Mouse (Mus musculus): ENCODE data around the gene Pxt1.
A peak's percentile ranks its signal among the peaks of the same experiment; 100 is the strongest.
"Not testable (repeated sequence)": the region's sequence is repeated elsewhere in the genome, so short reads cannot be mapped to it uniquely, and the experiment has no call there.

Gene Pxt1

DNA sequence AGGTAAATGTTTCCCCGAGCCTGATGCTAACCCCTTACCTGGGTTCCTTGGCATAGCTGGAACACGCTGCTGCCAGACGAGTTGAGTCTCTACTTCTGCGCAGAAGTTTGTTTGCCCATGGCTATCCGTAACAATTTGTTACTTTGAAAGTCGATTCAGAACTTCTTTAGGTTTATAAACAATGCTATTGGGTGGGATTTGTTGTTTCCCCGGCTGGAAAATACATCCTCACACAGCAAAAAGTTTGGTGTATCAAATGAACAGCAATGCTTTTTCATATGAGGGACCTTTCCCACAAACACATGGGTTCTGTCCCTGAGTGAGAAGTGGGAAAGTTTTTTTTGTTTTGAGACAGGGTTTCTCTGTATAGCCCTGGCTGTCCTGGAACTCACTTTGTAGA lies at the start of gene Pxt1:
Gene Pxt1, minus strand, starts transcription at position 101 of the 400 bp plus-strand sequence.
- no peak for DNase-seq

DNA sequence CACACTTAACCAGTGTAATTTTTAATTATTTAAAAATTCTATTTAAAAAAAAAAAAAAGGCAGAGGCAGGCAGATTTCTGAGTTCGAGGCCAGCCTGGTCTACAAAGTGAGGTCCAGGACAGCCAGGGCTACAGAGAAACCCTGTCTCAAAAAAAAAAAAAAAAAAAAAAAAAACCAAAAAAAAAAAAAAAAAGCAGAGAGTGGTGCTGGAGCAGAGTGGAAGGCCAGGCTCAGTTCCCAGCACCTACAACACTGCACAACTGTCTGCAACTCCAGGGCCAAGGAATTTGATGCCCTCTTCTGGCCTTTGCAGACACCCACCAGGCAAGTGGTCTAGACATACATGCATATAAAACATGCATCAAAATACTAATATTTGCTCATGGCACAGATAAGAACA lies 49.4 kb upstream of the Pxt1 start:
- DNase-seq = not testable (repeated sequence)

DNA sequence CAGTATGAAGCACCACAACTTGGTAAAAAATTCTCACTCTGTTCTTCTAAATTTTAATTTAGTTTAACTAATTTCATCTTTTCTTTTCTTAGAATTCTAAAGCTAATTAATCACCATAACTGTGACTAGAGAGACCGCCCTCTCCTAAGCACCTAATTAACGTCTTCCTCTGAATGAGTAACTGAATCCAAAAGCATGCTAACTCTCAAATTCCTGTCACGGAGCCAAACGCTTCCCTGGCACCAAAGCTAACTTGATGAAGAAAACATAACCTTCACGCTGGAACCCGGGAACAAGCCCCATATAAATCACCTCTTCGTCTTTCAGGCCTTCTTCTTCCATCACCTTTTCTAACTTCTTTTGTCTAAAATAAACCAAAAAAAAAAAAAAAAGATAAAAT lies 48.5 kb upstream of the Pxt1 start:
- DNase-seq = no peak

DNA sequence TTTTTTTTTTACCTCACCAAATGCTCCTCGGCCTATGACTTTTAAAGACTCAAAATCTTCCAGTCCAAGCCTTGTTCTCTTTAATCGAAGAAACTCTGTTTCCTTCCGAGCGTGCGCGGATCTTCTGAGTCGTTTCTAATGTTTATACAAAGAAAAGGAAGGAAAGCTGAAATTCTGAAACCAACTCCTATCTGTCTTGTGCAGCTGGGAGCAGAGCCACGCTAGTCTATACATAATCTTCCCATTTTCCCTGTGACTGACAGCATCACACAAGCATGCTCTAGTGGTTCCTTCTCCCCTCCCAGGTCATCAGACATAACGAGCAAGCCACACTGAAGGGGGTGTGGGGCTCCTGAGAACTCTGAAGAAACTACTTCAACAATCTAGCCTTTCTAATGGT lies 47.6 kb upstream of the Pxt1 start:
- DNase-seq = no peak

DNA sequence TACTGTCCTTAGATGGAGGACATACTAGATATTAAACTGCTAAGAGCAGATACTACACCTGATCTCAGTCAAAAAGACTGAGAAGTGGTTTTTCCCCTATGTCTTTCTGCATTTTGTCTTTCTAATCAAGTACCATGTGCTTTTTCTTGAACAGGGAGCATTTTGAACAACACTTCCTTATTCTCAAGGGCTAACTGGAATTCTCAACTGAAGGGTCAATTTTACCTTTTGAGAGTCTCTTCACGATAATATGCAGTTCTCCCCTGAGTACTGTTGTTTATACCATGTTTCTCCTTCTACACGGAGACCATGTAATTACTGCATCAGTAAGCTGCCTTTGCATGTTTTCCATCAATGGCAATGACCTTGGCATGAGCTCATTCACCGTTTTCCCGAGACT lies 46.4 kb upstream of the Pxt1 start:
- no peak for DNase-seq

DNA sequence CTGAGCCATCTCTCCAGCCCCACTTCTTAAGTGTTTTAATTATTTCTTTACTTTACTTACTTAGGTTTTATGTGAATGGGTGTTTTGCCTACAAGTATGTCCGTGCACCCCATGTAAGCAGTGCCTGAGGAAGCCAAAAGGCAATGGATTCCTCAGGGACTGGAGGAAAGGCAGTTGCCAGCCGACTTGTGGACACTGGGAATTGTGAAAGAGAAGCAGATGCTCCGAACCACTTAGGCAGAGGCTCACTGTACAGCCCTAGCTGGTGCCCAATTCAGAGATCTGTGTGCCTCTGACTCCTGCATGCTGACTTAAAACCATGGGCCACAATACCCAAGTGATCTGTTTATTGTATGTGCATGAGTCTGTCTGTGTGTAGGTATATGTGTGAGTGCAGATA lies 45.4 kb upstream of the Pxt1 start:
- no peak for DNase-seq

DNA sequence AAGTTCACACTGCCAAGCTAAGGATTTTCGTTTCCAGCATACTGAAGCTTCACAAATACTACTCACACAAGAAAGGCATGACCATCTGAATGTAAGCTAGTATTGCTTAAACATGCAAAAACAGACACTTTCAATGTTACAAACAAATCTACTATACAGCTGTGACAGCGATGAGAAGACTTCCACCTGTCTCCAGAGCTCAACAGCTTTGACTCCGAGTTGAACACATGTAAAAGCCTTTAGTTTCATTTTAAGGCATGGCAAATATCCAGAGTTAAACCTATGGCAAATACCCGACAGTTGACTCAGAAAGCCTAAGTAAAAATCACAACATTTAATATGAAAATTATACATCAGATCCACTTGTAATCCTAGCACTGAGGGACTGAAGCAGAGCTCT lies 44.7 kb upstream of the Pxt1 start:
- no peak for DNase-seq

DNA sequence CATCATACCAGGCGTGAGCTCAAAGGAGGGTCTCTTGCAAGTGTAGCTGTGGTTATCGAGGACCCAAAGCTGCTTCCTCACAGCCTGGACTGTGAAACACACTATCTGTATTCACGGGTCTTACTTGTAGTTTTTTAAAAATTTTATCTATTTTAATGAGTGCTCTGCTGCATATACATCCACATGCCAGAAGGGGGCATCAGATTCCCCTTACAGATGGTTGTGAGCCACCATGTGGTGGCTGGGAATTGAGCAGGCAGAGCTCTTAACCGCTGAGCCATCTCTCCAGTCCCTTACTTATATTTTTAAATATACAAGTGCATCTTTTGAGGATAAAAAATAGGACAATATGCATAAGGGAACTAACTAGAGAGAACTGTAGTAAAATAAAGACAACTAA lies 44.1 kb upstream of the Pxt1 start:
- no peak for DNase-seq

DNA sequence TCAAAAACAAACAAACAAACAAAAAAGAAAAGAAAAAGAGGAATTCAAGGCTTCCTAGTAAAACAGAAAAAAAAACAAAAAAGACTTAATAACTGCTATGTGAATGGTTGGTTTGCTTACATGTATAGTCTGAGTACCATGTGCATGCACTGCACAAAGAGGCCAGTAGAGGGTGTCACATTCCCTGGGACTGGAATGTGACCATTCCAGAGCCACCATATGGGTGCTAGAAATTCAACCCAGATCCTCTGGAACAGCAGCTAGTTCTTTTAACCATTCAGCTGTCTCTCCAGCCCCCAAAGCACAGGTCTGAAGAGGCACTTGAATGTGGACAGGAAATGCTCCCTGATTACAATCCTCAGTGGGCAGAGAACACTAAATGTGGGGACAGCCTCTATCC lies 43.2 kb upstream of the Pxt1 start:
- no peak for DNase-seq

DNA sequence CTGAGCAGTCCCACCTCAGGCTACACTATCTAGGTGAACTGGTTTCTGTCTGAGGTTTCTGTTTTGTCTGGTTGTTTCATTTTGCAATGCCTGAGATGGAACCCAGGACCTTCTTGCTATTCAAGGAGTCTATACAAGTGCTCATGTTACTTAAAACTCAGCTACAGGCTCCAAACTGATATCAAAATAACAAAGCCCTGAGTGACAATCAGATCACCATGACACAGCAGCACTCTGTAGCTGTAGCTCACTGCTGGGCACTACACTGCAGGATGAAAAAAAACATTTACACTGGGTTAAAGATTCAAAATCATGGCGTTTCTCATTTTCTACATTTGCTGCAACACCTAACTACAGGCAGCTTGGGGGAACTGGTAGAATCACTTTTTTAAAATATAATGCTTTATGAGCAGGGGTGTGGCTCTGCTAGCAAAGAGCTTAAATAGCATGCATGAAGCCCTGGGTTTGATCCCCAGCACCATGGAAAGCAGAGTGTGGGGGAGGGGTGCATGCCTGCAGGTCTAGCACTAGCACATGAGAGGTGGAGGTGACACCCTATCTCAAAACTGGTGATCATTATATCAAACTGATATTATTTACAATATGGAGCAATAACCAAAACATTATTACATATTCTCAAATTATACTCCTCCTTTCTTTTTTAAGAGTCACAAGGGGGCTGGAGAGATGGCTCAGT lies 41.2 kb upstream of the Pxt1 start:
- DNase-seq = no peak

DNA sequence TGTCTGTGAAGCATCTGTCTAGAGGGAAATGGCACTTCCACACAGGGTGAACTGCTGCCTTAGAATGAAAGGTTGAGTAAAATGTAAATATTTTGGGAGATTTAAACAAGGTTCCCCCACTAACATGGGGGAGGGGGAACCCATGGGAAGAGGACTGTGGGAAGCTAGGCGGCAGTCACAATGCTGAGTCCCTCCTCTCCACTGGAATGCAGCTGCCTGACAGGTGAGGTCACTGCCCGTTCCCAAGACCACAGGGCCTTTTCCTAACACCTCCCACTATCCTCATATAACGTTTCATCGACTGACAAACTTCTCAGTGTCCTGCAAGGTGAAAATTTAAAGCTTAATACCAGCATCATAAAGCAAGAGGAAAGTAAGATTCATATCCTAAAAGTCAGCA lies 39.0 kb upstream of the Pxt1 start:
- DNase-seq = no peak

DNA sequence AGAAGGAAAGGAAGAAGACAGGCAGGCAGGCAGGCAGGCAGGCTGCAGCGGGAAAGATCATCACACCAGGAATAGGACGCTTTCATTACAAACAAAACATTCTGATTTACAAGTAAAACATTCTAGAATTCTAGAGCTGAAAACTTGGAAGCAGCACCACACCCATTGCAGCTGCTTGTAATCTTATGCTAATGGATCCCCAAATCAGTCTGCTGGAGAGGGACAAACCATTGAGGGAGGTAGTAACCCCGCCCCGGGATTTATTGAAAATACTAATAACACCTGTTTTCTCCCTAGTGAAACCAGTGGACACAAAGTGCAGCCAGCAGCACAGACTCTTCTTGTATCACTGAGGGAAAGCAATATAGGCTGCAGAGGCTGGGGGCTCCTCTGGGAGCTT lies 37.4 kb upstream of the Pxt1 start:
- no peak for DNase-seq

DNA sequence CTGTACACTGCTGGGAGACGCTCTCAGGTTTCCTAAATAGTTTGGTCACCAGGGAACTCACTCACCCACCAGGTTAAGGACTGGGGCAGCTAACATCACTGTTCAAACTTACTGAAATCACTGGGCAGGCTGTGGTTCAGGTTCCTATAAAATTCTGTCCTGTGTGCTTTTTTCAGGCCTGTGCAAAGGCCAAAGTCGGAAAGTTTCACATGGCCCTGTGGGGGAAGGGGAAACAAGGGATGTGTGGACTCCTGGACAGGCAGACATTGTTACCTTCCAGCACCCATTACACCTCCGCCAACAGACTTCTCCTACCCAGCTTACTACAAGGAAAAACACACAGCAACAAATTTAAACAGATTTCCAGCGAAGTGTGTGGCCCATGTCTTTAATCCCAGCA lies 35.5 kb upstream of the Pxt1 start:
- DNase-seq = no peak

DNA sequence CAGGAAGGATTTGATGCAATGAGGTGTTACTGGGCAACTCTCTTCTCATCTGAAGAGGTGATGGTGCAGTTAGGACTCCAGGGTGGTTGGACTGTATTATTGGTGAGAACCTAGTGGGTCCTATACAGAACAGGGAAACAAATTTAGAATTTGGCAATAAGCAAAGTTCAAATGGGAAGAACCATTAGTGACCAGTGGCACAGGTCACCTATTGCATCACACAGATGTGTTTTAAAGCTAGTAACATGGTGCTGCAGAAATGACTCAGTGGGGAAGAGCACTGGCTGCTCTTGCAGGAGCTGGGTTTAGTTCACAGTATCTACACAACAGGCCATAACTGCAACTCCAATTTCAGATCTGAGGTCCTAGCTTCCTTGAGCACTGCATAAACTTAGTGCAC lies 26.5 kb upstream of the Pxt1 start:
- DNase-seq = no peak

DNA sequence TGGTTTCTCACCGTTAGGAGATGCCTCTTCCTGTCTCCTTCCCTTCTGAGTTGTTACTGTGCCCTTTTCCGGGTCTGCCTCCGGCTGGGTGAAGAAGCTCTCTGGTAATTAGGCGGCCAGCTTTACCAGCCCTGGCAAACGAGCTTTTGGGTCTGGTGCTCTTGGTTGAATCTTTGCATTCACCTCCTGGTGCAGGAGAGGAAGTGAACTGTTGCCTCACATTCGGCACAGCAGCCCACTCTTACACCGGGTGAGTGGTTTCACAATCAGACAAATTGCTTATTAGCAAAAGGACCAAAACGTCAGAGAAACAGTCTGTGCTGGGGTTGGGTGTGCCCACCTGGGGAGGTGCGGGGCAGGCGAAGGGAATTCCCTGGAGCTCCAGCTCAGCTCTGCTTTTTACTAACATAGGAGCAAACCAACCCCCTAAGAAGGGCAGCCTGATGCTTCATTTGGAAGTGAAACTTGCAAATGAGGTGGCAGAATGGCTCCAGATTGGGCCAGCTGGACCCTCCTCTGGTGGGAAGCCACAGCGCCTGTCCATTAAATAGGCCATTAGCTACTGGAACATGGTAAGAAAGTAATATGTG lies 23.5 kb upstream of the Pxt1 start:
- no peak for DNase-seq

DNA sequence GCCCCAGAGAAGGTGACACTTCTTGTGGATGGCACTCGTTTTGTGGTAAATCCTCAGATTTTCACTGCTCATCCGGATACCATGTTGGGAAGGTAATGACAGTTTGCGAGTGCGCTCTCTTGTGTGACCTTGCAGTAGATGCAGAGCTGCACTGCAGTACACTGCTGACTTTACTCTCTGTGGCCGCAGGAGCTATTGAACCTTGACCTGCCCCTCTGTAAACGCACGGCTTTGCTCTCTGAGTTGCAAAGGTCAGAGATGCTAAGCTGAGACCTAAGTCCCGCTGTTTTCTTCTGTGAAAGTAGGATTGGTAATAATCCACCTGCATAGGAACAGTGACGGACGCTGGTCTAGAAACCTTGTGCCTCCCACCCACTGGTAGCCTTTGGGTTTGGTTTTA lies 18.0 kb upstream of the Pxt1 start:
- DNase-seq = no peak

DNA sequence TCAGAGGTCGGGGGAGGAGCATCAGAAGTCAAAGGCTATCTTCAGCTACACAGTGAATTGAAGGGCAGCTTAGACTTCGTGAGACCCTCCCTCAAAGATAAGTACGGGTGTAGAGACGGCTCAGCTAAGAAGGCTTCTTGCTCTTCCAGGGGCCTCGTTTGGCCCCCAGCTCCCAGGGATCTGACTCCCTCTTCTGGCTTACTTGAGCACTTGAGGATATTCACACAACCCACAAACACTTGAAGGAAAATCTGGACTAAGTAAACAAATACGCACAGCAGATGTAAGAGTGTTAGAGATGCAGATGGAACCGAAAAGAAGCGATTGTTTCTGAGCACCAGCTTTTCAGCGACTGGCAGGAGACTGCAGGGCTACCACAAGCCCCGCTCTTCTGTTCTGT lies 17.0 kb upstream of the Pxt1 start:
- no peak for DNase-seq

DNA sequence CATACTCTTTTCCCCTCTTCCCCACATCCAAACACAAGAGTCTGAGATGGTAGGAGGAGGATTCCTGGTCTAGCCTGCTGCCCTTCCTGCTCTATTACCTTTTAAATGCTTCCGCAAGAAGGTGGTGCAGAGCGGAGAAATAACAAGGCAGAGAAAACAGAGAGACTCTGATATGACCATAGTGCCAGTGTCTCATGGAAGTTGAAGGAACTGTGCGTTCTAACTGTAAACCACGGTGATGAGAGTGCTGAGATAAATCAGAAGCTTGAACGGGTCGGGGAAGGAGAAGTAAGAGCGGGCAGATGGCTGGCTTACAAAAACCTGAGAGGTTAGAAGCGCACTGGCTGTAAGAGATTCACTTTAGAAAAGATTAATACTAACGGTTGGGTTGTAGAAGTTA lies 10.8 kb upstream of the Pxt1 start:
- DNase-seq = no peak

DNA sequence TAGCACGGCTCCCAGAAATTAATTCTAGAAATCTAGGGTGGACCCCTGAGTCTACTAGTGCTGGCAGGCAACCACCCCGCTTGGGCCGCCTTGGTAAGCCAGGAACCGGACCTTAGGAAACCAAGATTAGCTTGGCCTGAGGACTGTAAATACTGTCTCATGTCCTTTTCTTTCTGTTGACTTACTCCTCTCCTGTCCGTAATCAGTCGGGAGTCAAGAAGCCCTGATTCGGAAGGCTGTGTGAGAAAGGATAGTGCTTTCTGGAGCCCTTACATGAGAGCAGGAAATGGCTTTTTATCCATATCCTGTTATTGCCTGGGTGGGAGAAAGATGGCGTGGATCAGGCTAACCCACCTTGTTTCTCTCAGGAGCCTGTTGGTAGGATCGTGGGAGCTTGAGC lies 9.6 kb upstream of the Pxt1 start:
- no peak for DNase-seq

DNA sequence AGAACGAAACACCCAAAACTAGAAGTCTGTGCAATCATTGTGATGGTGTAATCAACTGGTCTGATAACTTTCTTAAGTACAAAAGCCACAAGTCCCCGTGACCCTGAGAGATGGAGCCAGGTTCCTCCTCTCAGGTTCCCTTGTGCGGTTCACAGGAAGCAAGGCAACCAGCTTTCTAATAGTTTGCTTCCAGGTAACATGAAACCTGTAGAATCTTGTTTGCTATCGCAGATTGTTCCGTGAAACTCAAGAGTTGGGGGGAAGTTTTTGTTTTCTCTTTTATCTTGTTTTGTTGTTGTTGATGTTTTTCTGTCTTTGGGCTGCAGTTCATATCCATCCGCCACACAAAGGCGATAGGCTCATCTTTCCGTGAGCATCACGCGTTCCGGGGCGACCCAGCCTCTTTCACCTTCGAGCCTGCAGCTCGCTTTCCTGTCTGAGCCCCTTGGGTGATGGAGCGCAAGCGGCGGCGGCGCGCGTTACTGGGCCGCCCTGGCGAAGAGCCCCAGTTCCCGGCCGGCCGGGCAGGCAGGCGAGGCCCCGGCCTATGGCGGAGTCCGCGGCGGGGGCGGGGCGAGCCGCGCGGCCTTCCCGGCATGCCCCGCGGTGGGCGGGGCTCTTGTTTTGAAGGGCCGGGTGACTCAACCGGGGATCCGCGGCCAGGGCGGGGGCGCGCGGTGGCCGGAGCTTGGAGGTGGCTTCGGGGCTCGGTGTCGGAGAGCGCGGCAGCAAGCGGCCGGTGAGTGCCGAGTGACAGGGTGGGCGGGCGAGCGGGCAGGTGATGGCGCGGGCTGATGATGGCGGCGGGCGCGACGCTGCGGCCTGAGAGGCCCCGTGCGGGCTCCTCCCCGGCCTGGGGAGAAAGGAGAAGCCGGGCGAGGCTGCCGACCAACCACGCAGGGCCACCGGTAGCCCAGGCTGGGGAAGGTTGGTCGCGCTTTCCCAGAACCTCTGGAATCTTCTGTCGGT lies 8.5 kb upstream of the Pxt1 start, which contains the start of gene Kctd20:
Gene Kctd20, plus strand, starts transcription at position 120 of the 969 bp plus-strand sequence.
- DNase-seq = peak; percentile 81 to 84

DNA sequence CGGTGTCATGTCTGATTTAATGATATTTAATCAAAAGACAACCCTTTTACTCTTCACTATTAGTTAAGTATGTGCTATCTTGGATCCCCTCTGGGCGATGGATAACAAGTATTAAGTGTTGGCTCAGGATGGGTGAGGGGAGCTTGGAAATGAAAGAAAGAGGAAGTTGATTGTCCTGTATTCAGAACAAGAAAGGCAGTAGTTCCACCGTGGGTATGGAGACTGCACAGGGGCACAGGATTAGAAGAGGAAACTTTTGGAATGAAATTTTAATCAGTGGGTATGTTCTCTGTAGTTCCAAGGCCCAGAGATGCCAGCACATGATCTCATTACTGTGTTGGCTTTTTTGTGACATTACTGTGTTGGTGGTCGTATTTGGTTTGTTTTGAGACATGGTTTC lies 7.1 kb upstream of the Pxt1 start:
- no peak for DNase-seq

DNA sequence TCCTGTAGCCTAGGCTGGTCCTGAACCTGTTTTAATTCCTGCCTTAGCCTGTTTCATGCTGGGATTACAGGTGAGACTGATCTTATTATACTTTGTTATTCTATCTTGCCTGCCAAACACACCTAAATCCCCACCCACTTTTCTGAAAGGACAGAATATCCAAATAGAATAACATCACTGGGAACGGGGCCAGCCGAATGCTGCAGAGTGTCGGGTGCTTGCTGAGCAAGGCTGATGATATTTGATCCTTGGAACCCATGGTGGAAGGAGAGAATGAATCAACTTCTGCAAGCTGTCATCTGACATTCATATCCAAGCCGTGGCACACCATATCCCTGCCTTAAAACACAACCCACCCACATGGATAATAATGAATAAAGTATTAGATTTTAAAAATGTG lies 5.0 kb upstream of the Pxt1 start:
- DNase-seq = no peak

DNA sequence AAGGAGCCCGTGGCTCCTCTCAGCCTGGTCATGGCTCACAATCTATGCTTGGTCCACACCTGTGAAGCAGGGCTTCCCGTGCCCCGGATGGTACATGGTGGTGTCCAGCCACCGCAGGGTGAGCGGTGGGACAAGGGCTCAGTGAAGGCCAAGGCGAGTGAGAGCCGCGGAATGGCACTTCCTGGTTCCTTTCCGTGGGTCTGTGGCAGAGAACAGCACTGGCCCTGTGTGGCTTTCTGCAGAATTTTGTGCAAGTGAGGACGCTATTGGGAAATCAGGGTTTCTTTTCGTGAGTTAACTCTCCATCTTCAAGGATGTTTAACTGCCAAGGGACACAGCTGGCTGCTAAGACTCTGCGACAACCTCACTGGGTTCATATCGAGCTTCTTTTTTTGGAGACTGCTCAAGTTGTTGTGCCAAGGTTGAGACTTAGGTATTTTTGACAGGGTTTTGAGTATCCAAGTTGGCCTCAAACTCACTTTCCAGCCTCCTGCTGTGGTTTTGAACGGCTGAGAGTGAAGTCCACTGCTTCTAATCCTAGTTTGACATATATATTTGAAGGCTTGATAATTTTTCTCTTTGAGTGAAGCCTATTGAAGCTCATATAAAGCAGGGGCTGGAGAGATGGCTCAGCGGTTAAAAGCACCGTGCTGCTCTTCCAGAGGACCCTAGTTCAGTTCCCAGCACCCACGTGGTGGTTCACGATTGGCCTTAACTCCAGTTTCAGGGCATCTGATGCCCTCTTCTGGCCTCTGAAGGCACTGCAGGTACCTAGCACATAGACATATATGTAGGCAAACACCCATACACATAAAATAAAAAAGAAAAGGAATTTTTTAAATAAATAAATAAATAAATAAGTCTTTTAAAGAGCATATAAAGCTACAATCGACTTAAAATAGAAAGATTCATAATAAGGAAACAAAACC lies 3.6 kb upstream of the Pxt1 start:
- DNase-seq = no peak

All from thymus, adult 18-20 months (tissue).